Mouse (Mus musculus) intestine, postnatal 0 days (tissue): ENCODE results near the gene Mad1l1. TPM values are rescaled to one million over a fixed set of nuclear protein-coding genes. Genes with fewer than 3 reads are reported as not detected.

Experiments
- ATAC-seq: fragments of 200-750 bp; cut with Nextera tagmentation; 2 replicates; pipeline ENCODE4 v1.8.0; 2017; ENCODE audit warnings: mild to moderate bottlenecking, moderate TSS enrichment, moderate library complexity
- H3K27ac ChIP-seq: fragments of 300-500 bp; sonication (generic); 2 replicates; pipeline ENCODE4 v1.5.1; 2014; ENCODE audit warnings: mild to moderate bottlenecking, low read depth, low read length, moderate library complexity
- H3K27me3 ChIP-seq: fragments of 300-500 bp; sonication (generic); replicated peaks from 2 replicates; pipeline ENCODE4 v1.6.1; 2014; ENCODE audit warnings: low read length, mixed read lengths; ENCODE audit not compliant: control insufficient read depth, insufficient read depth
- H3K36me3 ChIP-seq: fragments of 300-500 bp; sonication (generic); 2 replicates; pipeline ENCODE4 v1.6.1; 2014; ENCODE audit warnings: mild to moderate bottlenecking, moderate library complexity; ENCODE audit not compliant: control insufficient read depth, insufficient read depth
- H3K4me1 ChIP-seq: fragments of 300-500 bp; sonication (generic); replicated peaks from 2 replicates; pipeline ENCODE4 v1.6.1; 2014; ENCODE audit warnings: antibody characterized with exemption, low read length, mixed read lengths; ENCODE audit not compliant: control insufficient read depth, insufficient read depth
- H3K4me2 ChIP-seq: fragments of 300-500 bp; sonication (generic); replicated peaks from 2 replicates; pipeline ENCODE4 v1.6.1; 2014; ENCODE audit warnings: low read depth, mild to moderate bottlenecking, moderate library complexity
- H3K4me3 ChIP-seq: fragments of 300-500 bp; sonication (generic); 2 replicates; pipeline ENCODE4 v1.5.1; 2014; ENCODE audit warnings: low read depth, low read length
- H3K9ac ChIP-seq: fragments of 300-500 bp; sonication (generic); 2 replicates; pipeline ENCODE4 v1.6.1; 2014; ENCODE audit warnings: mild to moderate bottlenecking, low read depth, low read length
- H3K9me3 ChIP-seq: fragments of 300-500 bp; sonication (generic); 2 replicates; pipeline ENCODE4 v1.6.1; 2016; ENCODE audit warnings: mixed run types; ENCODE audit not compliant: control insufficient read depth
- CTCF ChIP-seq: sonication (generic); IDR thresholded peaks from 2 replicates; pipeline ENCODE4 v1.5.1; 2016; ENCODE audit warnings: low read depth, mild to moderate bottlenecking, control low read depth, antibody characterized with exemption, moderate library complexity
- WGBS: fragments of 180-500 bp; shearing (Covaris S2); extraction: QIAGEN DNeasy Blood & Tissue Kit; methylation state at CpG from one replicate; pipeline ENCODE4 v1.1.7; 2014; 5-methylcytosine and 5-hydroxymethylcytosine counted together
- polyA plus RNA-seq: library from polyadenylated mRNA; unstranded; fragments of >200 nt; fragmentation: Nextera tagmentation; extraction: Ambion mirVana; gene quantifications from 2 replicates; pipeline ENCODE4 v1.2.1, GENCODE M21; 2015

Mad1l1 gene
- polyA plus RNA-seq, 1 experiment from 2014 or later, result 10.3 TPM

DNA sequence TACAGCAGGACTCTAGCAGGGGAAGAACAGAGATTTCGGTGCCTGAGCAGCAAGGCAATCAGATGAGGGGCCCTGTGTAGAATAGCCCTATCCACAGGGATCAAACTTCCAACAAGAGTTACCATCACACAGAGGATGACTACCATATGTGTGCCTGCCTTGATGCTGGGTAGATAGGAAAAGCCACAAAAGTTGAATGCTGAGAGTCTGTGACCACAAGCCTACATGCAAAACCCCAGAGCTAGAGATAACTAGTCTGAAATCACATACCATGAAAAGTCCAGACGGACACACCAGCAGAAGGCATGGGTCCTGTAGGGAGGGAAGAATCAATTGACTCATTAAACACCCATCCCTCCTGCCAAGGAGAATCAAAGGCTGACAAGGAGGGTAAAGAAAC, 170.7 kb downstream of the Mad1l1 start:
- Histone ChIP-seq H3K4me1 (no peaks in the 10 kb centered on the region), H3K36me3 (no peaks in the 10 kb centered on the region), H3K4me3 (no peak overlapping the region), H3K9me3 (no peaks in the 10 kb centered on the region), H3K27ac (no peak overlapping the region), H3K27me3 (no peaks in the 10 kb centered on the region), H3K9ac (no peak overlapping the region), H3K4me2 (no peak overlapping the region)
- 90% methylated on average over 2 of the region's 2 CpGs for WGBS
- ATAC-seq, result no peak
- no peak for TF ChIP-seq CTCF

DNA sequence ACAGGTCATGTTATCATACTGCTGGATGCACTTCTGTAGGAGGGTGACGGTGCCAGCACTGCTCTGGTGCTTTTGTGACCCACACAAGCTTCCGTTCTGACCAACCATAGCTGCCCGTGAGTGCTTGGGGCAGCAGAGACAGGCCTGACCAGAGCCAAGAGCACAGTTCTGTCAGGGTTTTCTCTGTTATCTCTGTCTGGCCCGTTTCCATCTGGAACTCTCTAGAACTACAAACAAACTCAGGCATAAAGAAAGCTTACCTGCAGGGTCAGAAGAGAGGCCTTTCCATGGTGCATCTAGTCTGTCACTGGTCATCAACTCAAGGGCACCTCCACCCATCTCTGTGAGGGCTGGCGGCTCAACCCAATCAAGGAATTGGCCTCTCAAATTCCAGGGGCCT, 171.2 kb downstream of the Mad1l1 start:
- Histone ChIP-seq H3K4me1 (no peaks in the 10 kb centered on the region), H3K4me3 (no peak overlapping the region), H3K4me2 (no peak overlapping the region), H3K9ac (no peak overlapping the region), H3K9me3 (no peaks in the 10 kb centered on the region), H3K27ac (no peak overlapping the region), H3K27me3 (no peaks in the 10 kb centered on the region), H3K36me3 (no peaks in the 10 kb centered on the region)
- 87% methylated on average over 5 of the region's 5 CpGs for WGBS
- ATAC-seq, result no peak
- TF ChIP-seq CTCF, result no peak

DNA sequence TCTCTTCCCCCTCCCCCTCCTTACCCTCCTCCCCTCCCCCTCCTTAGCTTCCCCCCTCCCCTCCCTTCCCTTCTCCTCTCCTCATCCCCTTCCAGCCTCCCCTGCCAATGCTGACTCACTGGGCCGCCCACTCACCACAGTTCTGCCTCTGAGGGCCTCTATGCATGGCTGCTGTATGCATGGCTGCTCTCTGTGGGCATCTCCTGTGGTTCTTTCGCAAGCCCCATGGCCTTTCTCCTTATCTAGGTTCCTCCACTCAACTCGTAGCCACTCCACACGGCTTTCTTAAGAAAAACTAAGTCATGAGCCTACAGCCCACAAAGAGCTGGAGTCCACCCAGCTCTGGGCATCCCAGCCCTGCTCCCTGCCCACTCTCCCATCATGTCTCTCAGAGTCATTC, 172.1 kb downstream of the Mad1l1 start:
- H3K4me3 ChIP-seq, result no peak overlapping the region
- no peak overlapping the region for H3K4me2 ChIP-seq
- H3K9ac ChIP-seq, result no peak overlapping the region
- no peak for ATAC-seq
- no peak for TF ChIP-seq CTCF
- no peaks in the 10 kb centered on the region for H3K27me3 ChIP-seq
- H3K4me1 ChIP-seq, result no peaks in the 10 kb centered on the region
- WGBS, result 79% methylated on average over 4 of the region's 4 CpGs
- no peak overlapping the region for H3K27ac ChIP-seq
- no peaks in the 10 kb centered on the region for H3K9me3 ChIP-seq
- no peaks in the 10 kb centered on the region for H3K36me3 ChIP-seq

DNA sequence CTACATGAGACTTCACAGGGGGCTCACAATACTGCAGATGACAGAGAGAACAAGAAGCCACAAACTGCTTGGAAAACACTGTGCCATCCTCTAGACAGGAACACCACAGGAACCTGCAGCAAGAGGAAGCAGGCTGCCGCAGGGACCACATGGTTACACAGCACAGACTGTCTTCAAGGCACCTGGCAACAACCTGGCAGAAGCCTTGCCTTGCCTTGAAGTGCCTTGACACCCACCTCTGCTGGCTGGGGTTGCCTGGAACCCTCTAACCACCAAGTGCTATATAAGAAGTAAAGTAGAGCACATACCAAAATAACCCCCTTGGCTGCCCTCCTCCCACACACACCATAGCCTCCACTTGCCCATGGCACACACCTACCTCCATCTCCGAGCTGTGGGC, 177.8 kb downstream of the Mad1l1 start:
- no peak for TF ChIP-seq CTCF
- no peak overlapping the region for H3K27ac ChIP-seq
- no peaks in the 10 kb centered on the region for H3K9me3 ChIP-seq
- H3K36me3 ChIP-seq, result no peaks in the 10 kb centered on the region
- H3K9ac ChIP-seq, result no peak overlapping the region
- no peaks in the 10 kb centered on the region for H3K4me1 ChIP-seq
- no peak for ATAC-seq
- H3K4me2 ChIP-seq, result no peak overlapping the region
- H3K27me3 ChIP-seq, result no peaks in the 10 kb centered on the region
- no peak overlapping the region for H3K4me3 ChIP-seq
- WGBS, result 91% methylated on average over 2 of the region's 2 CpGs

DNA sequence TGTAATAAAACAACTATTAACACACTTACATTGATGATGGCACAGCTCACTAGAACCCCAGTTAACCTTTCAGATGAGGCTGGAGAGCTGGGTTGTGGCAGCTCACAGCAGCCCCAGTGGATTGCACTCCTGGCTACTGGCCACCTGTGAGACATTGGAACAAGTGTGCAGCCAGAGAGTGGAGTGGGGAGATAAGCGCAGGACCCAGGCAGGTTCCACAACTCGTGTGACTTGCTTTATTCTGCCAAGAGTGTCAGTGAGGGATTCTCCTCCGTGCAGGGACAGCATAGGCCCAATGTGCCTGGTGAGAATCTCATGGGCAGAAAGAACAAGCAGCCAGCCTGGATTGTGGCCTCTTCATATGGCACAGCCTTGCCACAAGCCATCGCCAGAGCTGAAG, 180.0 kb downstream of the Mad1l1 start:
- TF ChIP-seq CTCF, result no peak

DNA sequence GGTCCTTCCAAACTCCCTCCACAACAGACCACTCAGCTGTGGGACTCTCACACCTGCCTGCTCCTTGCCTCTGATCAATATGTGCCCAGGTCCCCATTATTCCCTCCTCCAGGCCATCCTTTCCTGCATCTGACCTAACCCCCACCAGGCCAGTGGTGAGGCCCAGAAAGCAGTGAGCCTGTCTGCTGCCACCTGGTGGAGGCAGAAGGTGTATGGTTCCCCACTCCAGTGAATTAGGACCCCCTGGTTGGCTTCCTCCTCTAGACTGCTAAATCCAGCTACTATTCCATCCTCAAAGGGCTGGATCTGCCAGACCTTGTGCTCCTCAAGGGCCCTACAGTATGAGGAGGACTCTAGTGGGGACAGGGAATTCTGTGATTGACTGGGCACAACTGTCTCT, 181.1 kb downstream of the Mad1l1 start:
- ATAC-seq, result no peak
- Histone ChIP-seq H3K27ac (no peak overlapping the region), H3K36me3 (no peaks in the 10 kb centered on the region), H3K4me3 (no peak overlapping the region), H3K9me3 (no peaks in the 10 kb centered on the region), H3K4me1 (no peaks in the 10 kb centered on the region), H3K27me3 (no peaks in the 10 kb centered on the region), H3K4me2 (no peak overlapping the region), H3K9ac (no peak overlapping the region)
- peak; percentile 91 for TF ChIP-seq CTCF

More for the DNA sequence above, 180.0 kb downstream of the Mad1l1 start:
- no peak overlapping the region for H3K4me2 ChIP-seq
- H3K27me3 ChIP-seq, result no peaks in the 10 kb centered on the region
- no peaks in the 10 kb centered on the region for H3K4me1 ChIP-seq
- H3K4me3 ChIP-seq, result no peak overlapping the region
- H3K36me3 ChIP-seq, result no peaks in the 10 kb centered on the region
- no peak overlapping the region for H3K9ac ChIP-seq
- 84% methylated on average over 4 of the region's 4 CpGs for WGBS
- H3K27ac ChIP-seq, result no peak overlapping the region
- H3K9me3 ChIP-seq, result no peaks in the 10 kb centered on the region
- ATAC-seq, result no peak
